ENCODE assay signal across 17 mouse cellular contexts in genomic region chr11:75857781-75858180, GRCm38 (mm10).
DNase-seq lines count a peak whose midpoint lies in the region; ATAC-seq and TF ChIP-seq lines count a peak whose summit lies in the region.
"Had no signal": no experiment of that assay in that cellular context is flagged by ENCODE, and none has a peak within 500 bp of the region (broad histone marks: within the 10 kb centered on the region; RNA-seq: fewer than 3 reads in every experiment).

No protein-coding gene starts in this region.

- no peak overlapping the region for H3K27ac ChIP-seq in heart, embryonic 12.5 days (ENCODE audit: poor library complexity, severe bottlenecking)
- H3K27ac ChIP-seq in kidney, embryonic 14.5 days (ENCODE audit: low read depth, low read length), result no peak overlapping the region
- H3K27ac ChIP-seq in midbrain, embryonic 15.5 days, result no peak overlapping the region
- H3K27ac ChIP-seq: forebrain, embryonic 12.5 days; hindbrain, embryonic 15.5 days; neural tube, embryonic 13.5 days had no signal

- no peaks in the 10 kb centered on the region for H3K9me3 ChIP-seq in heart, embryonic 12.5 days (replicated peaks)
- no peaks in the 10 kb centered on the region for H3K9me3 ChIP-seq in kidney, embryonic 14.5 days (ENCODE audit: control insufficient read depth, low read length)
- no peaks in the 10 kb centered on the region for H3K9me3 ChIP-seq in midbrain, embryonic 15.5 days
- H3K9me3 ChIP-seq: forebrain, embryonic 12.5 days; hindbrain, embryonic 15.5 days; neural tube, embryonic 13.5 days had no signal

- H3K9ac ChIP-seq in heart, embryonic 12.5 days, result no peak overlapping the region
- H3K9ac ChIP-seq in kidney, embryonic 14.5 days (ENCODE audit: low read depth, low read length), result no peak overlapping the region
- H3K9ac ChIP-seq in midbrain, embryonic 15.5 days, result no peak overlapping the region
- H3K9ac ChIP-seq: forebrain, embryonic 12.5 days; hindbrain, embryonic 15.5 days; neural tube, embryonic 13.5 days had no signal

- ATAC-seq in heart, embryonic 12.5 days (ENCODE audit: insufficient number of reproducible peaks, low FRiP score), result peak; percentile 29; the same call in 1 of the 2 replicates
- ATAC-seq in kidney, embryonic 14.5 days (ENCODE audit: low FRiP score, low TSS enrichment), result no peak
- no peak for ATAC-seq in midbrain, embryonic 15.5 days (replicated peaks)
- ATAC-seq: intestine, embryonic 16.5 days had no signal

- H3K4me2 ChIP-seq in heart, embryonic 12.5 days, result no peak overlapping the region
- no peak overlapping the region for H3K4me2 ChIP-seq in kidney, embryonic 14.5 days (replicated peaks; ENCODE audit: low read depth, low read length)
- no peak overlapping the region for H3K4me2 ChIP-seq in midbrain, embryonic 15.5 days
- H3K4me2 ChIP-seq: forebrain, embryonic 12.5 days; hindbrain, embryonic 15.5 days; neural tube, embryonic 13.5 days had no signal

- 51% methylated on average over 3 of the region's 3 CpGs for WGBS in heart, embryonic 12.5 days
- WGBS in kidney, embryonic 14.5 days, result 70% methylated on average over 3 of the region's 3 CpGs
- 21% methylated on average over 3 of the region's 3 CpGs for WGBS in lung, adult 2 months
- 76% methylated on average over 3 of the region's 3 CpGs for WGBS in midbrain, embryonic 15.5 days

- no peak for DNase-seq in heart, adult 8-10 months (ENCODE audit: low spot score)
- DNase-seq in kidney, postnatal 14 days, result peak; percentile 27
- peak; percentile 42 for DNase-seq in lung, adult 2 months
- DNase-seq in lung, postnatal 36 days, result peak; percentile 88
- no peak for DNase-seq in right cerebral cortex, postnatal 25 days
- DNase-seq: B cell, adult 2 months; cerebellum, postnatal 10 days; gastrocnemius, postnatal 36 days; left cerebral cortex, postnatal 4 days; thymus, postnatal 14 days had no signal

- TF ChIP-seq CTCF in lung, adult 2 months (IDR thresholded peaks at IDR 0.05; ENCODE audit: insufficient read depth, low read length), result no peak

- peaks cover 24% of the 10 kb centered on the region for H3K4me1 ChIP-seq in heart, embryonic 12.5 days (replicated peaks)
- H3K4me1 ChIP-seq in kidney, embryonic 14.5 days (ENCODE audit: control insufficient read depth, insufficient read depth, low read length), result peaks cover 3% of the 10 kb centered on the region; the same call in 1 of the 2 replicates
- peaks cover 13% of the 10 kb centered on the region for H3K4me1 ChIP-seq in lung, adult 2 months (ENCODE audit: control insufficient read depth, insufficient read depth, low read length)
- peaks cover 22% of the 10 kb centered on the region for H3K4me1 ChIP-seq in midbrain, embryonic 15.5 days

- H3K4me3 ChIP-seq in heart, embryonic 12.5 days, result no peak overlapping the region
- no peak overlapping the region for H3K4me3 ChIP-seq in kidney, embryonic 14.5 days (ENCODE audit: low read length)
- no peak overlapping the region for H3K4me3 ChIP-seq in lung, adult 2 months (replicated peaks; ENCODE audit: extremely low read depth, low read depth, low read length)
- H3K4me3 ChIP-seq in midbrain, embryonic 15.5 days, result no peak overlapping the region
- H3K4me3 ChIP-seq: forebrain, embryonic 12.5 days; hindbrain, embryonic 15.5 days; neural tube, embryonic 13.5 days had no signal

- TF ChIP-seq POLR2A in lung, adult 2 months (IDR thresholded peaks at IDR 0.05; ENCODE audit: borderline replicate concordance, extremely low read depth, low read depth, low read length), result no peak

- no peaks in the 10 kb centered on the region for H3K27me3 ChIP-seq in heart, embryonic 12.5 days (replicated peaks)
- no peaks in the 10 kb centered on the region for H3K27me3 ChIP-seq in kidney, embryonic 14.5 days (ENCODE audit: control insufficient read depth, insufficient read depth, low read length)
- no peaks in the 10 kb centered on the region for H3K27me3 ChIP-seq in midbrain, embryonic 15.5 days (replicated peaks)
- H3K27me3 ChIP-seq: forebrain, embryonic 12.5 days; hindbrain, embryonic 15.5 days; neural tube, embryonic 13.5 days had no signal

- no peaks in the 10 kb centered on the region for H3K36me3 ChIP-seq in heart, embryonic 12.5 days
- H3K36me3 ChIP-seq in kidney, embryonic 14.5 days (ENCODE audit: control insufficient read depth, insufficient read depth, low read length), result no peaks in the 10 kb centered on the region
- no peaks in the 10 kb centered on the region for H3K36me3 ChIP-seq in midbrain, embryonic 15.5 days (replicated peaks)
- H3K36me3 ChIP-seq: forebrain, embryonic 12.5 days; hindbrain, embryonic 15.5 days; neural tube, embryonic 13.5 days had no signal

Comparison
In these comparisons a context has a peak if more than half of its experiments do, and no peak if none do; other contexts are left out.
1. DNase-seq: peak in kidney, postnatal 14 days (single experiment), lung, adult 2 months (single experiment) and lung, postnatal 36 days (single experiment); none in heart, adult 8-10 months (single experiment) and right cerebral cortex, postnatal 25 days (single experiment).